Mouse (Mus musculus): ENCODE data around the gene Slc25a34.

Slc25a34 gene

DNA sequence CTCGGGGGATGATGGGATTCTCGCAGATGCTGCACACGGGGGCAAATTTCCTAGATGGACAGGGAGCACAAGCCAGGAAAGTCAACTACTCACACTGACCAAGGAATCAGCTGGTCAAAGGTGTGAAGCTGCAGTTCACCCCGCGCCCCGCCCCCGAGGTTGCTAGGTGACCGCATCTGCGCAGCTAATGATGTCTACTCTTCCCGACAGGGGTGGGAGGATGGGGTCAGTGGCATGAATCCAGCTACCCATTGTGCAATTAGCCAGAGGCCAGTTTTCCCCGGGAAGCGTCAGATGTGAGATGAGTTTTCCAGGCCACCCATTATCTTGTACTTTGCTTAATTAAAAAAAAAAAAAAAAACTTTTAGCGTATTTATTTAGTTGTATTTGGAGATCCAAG lies 42.6 kb downstream of the Slc25a34 start:
- no peak for DNase-seq (ENCODE audit: low spot score in 2 of 2)

DNA sequence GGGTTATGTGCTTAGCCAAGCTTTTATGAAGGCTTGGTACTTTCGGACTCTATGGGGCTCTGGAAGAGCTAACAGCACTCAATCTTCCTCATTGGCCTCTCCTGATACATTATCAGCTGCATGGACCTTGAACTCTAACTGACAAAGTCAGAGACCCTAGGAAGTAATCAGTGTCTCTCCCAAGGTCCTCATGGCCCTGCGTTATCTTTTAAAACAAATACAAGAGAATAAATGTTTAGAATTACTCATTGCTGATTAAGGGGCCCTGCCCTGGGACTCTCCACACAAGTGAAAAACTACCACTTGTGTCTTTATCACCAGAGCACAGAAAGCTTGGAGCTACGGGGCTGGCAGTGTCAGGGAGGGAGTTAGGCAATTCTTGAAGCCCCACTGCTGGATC lies 44.8 kb downstream of the Slc25a34 start:
- DNase-seq (ENCODE audit: low spot score in 2 of 2), result no peak

DNA sequence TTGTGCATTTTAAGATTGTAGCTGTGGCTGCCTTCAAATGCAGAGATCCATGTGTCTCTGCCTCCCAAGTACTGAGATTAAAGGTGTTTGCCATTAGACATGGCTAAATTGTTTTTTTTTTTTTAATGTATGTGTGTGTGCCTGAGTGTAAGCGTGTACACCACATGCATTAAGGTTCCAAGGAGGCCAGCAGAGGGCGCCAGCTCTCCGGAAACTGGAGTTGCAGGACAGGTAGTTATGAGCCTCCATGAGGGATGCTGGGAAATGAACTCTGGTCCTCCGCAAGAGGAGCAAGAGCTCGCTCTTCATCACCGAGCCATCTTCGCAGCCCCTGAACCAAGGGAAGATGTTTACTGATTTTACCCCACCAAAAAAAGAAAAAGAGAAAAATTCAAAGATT lies 46.7 kb downstream of the Slc25a34 start:
- DNase-seq (ENCODE audit: low spot score in 2 of 2), result no peak

DNA sequence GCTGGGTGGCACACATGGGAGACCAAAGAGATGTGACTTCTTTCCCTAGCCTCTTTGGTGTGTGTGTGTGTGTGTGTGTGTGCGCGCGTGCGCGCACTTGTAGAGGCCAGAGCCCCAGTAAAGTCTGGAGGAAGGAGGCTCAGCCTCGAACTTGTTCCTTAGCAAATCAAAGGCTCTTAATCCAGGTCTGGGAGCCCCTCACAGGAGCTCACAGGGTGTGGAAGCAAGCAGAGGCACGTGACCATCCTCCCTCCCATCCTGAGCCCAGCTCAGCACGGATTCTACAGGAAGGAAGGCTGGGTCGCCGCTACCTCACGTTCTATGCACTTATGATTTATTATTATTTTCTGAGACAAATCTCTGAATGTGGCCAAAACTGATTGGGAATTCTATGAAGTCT lies 47.2 kb downstream of the Slc25a34 start:
- no peak for DNase-seq (ENCODE audit: low spot score in 2 of 2)

DNA sequence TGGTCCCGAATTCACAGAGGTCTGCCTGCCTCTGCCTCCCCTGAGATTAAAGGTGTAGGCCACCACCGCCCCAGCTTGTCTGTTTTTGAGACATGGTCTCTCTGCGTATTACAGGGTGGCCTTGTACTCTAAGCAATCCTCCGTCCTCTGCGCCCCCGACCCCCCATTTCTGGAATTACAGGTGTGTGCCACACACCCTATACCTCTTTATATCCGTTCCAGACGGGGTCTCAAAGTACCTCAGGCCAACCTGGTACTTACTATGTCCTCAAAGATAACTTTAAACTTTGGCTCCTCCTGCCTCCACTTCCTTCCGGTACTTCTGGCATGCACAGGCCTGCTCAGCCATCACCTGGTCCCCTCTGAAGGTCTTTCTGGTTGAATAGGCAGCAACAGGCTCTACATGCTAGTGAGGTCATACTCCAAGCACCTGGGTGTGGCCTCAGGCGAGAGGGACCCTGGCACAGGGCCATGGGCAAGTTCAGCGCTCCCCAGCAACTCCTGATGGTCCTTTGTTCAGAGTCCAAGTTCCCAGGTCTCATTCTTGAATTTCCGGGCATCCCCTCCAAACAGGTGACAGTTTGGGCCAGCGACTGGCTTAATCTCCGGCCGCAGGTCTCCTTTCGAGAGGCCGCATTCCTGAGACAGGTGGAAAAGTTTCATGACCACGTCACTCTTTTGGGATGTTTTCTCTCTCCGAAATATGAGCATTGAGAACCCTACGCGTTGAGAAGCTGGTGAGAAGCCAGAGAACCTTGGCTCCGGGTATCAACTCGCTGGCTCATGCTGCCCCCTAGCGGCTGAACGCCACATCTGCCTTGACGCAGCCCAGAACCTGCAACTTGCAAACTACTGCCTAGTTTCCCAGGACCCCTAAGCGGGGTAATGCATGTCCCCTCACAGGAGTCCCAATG lies 48.6 kb downstream of the Slc25a34 start:
- peak; percentile 69 to 84 for DNase-seq (ENCODE audit: low spot score in 2 of 2)

- peak; percentile 42 to 49 for DNase-seq (ENCODE audit: low spot score in 2 of 2)
Measured at GRCm38 (mm10) chr4:141573359-141573966, 50.2 kb downstream of the Slc25a34 start.

DNA sequence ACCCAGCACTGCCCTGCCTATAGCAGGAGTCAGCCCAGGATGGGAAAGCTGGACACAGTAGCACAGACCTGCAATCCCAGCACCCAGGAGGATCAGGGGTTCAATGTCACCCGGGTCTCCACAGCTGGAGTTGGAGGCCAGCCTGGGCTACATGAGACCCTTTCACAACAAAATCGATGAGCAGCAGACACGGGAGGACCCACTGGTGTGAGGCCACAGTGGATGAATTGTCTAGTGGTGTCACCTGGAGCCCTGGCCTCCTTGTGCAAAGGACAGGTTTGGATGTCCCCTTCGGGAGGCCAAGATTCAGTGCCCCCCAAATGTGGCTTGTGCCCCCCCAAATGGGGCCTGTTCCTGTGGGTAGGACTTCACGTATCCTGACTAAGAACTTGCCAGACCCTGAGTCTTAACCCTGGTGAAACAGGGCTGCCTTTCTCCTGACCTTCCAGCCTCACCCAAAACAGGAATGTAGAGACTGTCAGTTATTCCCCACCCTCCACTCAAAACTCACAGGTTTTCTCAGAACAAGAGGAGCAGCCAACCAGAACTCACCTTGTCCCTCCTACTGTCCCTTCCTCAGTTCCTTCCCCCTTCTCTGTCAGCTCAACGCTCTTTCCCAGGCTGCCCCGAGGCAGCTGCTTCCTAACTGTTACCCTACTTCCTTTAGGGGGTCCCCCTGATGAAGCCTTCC lies 50.8 kb downstream of the Slc25a34 start:
- DNase-seq (ENCODE audit: low spot score in 2 of 2), result no peak

- no peak for DNase-seq (ENCODE audit: low spot score in 2 of 2)
Measured at GRCm38 (mm10) chr4:141571934-141572333, 51.7 kb downstream of the Slc25a34 start.

DNA sequence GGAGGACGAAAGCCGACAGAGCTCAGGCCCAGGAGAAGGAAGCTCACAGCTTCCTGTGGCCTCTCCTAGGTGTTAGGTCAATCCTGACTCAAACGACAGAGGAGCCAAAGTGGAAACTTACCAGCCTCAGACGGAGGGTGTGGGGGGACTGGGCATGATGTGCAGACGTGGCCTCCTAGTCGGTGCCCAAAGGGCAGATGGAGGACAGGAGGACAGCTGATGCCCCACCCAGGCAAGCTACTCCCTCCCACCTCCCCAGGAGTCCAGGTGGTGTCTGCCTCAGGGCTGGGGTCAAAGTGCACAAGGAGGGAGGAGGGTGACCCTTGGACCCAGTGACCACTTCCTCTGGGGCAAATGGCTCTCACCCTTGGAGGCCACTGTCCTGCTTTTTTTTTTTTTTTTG lies 52.3 kb downstream of the Slc25a34 start:
- DNase-seq (ENCODE audit: low spot score in 2 of 2), result peak in 1 of 2 experiments; percentile 49

DNA sequence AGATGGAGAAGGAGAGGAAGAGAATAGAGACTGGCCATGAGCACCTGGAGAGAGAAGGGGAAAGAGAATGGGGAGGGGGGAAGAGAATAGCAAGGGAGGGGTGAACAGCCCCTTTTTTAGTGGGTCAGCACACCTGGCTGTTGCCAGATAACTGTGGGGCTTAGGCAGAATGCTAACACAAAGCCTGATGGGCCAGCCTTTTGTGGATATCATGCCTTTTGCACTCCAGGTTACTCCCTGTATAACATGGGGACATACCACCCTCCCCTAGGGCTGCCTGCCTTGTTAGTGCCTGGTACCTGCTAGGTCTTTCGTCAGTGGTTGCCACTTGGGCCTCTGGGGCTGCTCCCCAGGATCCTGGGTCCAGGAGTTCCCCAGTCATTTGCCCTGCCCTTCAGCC lies 52.8 kb downstream of the Slc25a34 start:
- DNase-seq (ENCODE audit: low spot score in 2 of 2), result no peak

GRCm38 (mm10) chr4:141570004-141570403 lies 53.6 kb downstream of the Slc25a34 start:
- DNase-seq (ENCODE audit: low spot score in 2 of 2), result peak; percentile 76 to 83

GRCm38 (mm10) chr4:141568966-141569365 lies 54.7 kb downstream of the Slc25a34 start:
- DNase-seq (ENCODE audit: low spot score in 2 of 2), result no peak

All from heart, adult 9 months (tissue).